Mouse (Mus musculus): Measurements from ENCODE around the gene Mcrip1.
A peak's percentile ranks its signal among the peaks of the same experiment; 100 is the strongest.
"Not testable (repeated sequence)": the region's sequence is repeated elsewhere in the genome, so short reads cannot be mapped to it uniquely, and the experiment has no call there.

Mcrip1 gene

DNA sequence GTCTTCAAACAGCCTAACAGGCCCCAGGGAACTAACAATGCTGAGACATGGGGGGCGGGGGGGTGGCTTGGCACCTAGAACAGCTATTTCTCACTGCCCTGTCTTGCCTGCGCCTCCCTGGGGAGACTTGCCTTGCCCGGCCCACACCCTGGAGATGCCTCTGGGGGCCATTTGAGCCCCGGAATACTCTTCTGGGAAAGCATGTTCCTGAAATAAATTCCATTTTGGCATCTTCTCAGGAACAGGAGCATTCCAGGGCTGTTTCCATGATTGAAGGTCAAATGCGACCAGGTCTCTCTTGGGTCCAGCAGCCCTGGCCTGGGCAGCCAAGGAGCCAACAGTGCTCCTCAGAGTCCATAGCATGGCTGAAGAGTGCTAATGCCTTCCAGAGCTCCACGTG is 7.2 kb downstream of the Mcrip1 start:
- DNase-seq (ENCODE audit: low read depth): no peak

DNA sequence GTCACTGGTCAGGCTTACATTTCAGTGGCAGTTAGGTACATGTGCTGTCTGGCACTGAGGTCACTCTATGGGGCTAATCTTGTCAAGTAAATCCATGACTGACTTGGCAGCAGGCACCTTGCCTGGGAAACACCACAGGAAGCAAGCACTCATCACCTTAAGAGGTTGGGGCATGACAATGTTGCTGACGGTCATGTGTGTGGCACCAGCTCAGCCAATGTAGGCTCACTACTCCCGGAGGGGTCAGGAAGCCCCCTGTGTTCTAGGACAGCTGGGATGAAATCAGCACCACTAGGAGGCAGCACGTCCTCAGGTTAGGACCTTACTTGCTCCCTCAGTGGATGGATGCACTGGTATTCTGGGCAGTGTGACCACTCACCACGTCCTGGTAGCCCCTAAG is 7.6 kb downstream of the Mcrip1 start:
- no peak for DNase-seq (ENCODE audit: low read depth)

DNA sequence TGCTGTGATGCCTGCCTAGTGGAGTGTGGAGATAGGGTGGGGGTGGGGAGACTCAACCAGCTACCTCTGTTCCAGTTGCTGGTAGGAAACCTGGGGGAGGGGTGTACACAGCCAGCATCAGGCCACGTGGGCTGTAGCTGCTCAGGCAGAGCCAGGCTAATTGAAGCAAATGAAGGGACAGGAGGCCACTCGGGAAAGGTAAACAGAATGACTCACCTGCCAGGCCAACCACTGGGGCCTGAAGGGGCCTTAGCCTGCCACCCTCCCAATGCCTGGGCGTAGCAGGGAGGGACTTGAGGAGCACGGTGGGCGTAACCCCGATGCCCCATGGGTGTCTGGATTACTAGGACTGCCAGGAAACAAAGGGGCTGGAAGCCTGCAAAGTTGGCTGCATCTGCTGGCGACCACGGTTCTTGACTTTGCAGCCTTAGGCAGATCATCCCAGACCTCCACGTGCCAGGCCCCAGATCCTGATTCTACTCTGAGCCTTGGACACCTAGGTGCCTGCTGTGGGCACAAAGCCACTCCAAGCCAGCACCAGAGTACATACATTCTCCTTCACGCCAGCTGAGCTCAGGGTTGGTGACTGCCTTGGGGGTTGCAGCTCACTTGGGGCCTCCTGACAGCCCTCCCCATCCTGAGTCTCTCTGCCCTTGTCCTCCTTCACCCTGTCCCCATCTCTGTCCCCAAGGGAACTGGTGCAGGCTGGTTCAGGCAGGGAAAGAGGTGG is 10.1 kb downstream of the Mcrip1 start:
- DNase-seq (ENCODE audit: low read depth): no peak

DNA sequence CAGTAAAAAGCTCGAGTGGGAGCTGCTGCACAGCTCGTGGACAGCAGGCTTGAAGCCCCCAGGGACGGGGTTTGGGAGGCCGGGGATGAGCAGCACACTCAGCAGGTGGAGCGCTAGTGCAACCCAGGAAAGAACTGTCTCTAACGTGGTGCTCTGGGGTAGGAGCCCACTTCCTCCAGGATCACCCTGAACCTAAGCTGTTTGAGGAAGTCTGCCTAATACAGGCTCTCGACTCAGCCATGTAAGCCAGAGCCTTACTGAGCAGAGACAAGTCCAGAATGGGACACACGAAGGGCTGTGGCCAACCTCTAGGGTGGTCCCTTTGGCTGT is 10.6 kb downstream of the Mcrip1 start:
- DNase-seq (ENCODE audit: low read depth): no peak

DNA sequence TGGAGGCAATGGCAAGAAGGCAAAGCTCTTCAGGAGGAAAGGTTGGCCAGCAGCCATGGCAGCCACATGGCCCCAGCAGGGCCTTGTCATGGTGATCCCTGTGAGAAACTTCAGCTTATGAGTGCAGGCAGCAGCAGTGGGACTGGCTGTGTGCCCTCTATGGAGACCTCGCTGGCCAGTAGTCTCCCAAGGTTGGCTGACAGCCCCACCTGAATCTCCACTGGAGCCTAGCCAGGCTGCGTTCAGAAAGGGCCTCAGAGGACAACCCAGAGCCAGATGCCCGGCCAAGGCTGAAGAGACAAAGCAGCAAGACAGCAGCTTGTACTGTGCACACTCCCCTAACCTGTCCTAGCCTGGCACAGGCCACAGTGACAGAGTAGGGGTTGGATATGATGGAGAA is 11.0 kb downstream of the Mcrip1 start:
- DNase-seq (ENCODE audit: low read depth): no peak

DNA sequence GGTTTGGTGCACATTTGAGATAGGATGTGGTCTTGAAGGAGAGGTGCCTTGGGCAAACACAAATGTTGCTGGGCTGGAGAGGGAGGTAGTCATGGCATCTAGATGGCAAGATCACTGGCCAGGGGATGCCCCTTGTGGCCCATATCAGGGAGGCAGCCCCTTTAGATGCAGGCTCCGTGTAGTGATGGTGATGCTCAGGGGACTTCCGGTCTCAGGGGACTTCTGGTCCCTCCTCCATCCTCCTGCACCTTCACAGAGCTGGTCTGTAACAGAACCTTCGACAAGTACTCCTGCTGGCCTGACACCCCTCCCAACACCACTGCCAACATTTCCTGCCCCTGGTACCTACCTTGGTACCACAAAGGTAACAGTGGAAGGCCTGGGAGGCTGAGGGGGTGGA is 13.7 kb downstream of the Mcrip1 start:
- no peak for DNase-seq (ENCODE audit: low read depth)

DNA sequence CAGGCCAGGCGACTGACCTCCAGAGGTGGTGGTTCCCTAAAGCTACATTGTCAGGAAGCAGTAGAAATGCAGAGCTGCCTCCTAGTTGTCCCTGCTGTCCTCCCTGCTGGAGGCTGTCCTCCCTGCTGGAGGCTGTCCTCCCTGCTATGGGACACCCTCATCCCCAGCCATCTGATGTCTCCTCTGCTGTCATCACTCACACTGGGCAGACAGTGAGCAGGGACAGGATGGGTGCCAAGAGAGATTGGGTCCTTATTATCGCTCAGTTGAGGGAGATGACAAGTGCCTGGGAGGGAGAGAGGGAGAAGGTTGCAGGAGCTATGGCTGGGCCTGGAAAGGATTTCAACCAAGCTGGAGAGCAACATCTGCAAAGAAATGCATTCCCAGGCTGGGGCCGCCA is 14.4 kb downstream of the Mcrip1 start:
- no peak for DNase-seq (ENCODE audit: low read depth)

DNA sequence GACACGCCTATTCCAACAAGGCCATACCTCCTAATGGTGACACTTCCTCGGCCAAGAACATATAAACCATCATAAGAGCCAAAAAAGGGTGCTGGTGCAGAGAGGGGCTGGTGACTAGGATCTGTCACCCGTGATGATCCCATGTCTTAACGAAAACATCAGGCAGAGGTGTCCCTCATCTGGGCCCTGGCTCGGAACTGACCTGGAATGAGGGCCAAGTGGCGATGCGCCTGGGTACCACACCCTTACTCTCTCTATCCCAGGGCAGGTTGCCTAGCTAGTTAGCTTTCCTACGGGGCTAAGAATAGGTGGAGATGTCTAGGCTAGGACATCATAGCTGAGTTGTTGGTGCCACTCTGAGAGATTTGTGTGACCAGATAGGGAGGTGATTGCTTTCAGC is 15.4 kb downstream of the Mcrip1 start:
- DNase-seq (ENCODE audit: low read depth): no peak

DNA sequence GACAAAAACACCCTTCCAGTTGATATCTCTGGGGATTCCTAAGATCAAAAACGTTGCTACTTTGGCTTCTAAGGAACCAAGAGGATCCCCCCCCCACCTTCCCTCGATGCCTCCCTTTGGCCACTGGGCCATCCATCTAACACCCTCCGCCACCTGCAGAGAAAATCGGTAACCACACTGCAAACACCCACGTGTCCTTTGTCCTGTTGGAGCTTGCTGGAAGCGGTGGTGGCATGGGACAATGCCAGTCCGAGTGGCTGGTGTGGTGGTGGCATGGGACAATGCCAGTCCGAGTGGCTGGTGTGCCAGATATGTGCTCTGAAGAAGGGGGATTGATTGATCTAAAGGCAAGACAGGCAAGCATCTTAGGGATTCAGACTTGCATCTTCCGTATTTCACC is 17.9 kb downstream of the Mcrip1 start:
- DNase-seq (ENCODE audit: low read depth): no peak

DNA sequence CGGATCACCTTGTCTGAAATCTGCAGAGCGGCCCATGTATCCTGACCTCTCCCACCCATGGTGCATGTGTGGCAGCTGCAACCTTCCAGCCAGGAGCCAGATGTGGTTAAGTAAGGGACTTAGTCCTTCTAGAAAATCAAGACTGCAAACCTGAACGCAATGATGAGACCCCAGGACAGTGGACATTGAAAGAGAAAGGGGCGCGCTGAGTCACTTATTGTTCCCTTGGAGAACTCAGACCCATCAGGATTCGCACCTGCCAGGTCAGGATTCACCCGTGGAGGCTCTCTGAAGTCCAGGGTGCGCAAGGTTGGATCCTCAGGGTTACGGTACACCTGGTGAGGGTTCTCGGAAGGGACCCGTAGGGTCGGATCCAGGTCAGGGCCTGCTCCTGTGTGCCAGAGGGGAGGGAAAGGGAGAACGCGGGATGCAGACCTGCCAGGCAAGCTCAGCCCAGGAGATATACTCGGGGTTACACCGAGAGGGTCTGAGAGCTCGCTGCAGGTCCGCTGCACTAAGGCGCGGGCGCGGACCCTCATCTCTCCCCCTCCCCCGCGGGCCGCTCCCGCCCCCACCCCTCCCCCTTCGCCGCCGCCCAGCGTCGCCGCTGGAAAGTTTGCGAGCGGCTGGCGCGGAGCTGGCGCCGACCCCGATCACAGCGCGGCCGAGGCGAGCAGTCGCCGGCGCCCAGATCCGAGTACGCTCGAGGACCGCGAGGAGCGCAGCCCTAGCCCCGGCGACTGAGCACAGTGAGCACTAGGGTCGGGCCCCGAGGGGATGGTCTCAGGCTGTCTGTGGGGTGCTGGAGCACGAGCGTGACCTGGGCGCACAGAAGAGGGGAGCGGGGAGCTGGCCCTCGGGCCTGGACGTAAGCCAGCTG is 19.2 kb downstream of the Mcrip1 start, which contains the start of gene Gcgr:
TSS of gene Gcgr (plus strand) at position 615 of the 880 bp plus-strand sequence.
- no peak for DNase-seq (ENCODE audit: low read depth)

DNA sequence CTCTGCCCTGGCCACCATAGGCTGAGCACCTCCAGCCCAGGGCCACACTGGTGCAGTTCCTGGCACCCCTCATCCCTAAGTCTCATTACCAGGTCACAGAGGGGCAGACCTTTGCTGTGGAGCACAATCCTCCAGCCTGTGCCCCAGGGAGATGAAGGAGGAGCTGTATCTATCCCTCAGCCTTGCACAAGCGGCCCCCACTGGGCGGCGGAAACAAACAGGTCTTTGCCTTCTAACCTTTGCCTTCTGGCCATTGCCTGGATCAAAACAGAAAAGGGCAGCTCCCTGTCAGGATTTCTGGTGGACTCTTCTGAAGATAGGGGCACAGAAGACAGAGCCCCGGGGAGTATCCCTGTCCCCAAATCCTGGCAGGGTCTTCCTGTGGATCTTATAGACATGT is 20.6 kb downstream of the Mcrip1 start:
- DNase-seq (ENCODE audit: low read depth): no peak

DNA sequence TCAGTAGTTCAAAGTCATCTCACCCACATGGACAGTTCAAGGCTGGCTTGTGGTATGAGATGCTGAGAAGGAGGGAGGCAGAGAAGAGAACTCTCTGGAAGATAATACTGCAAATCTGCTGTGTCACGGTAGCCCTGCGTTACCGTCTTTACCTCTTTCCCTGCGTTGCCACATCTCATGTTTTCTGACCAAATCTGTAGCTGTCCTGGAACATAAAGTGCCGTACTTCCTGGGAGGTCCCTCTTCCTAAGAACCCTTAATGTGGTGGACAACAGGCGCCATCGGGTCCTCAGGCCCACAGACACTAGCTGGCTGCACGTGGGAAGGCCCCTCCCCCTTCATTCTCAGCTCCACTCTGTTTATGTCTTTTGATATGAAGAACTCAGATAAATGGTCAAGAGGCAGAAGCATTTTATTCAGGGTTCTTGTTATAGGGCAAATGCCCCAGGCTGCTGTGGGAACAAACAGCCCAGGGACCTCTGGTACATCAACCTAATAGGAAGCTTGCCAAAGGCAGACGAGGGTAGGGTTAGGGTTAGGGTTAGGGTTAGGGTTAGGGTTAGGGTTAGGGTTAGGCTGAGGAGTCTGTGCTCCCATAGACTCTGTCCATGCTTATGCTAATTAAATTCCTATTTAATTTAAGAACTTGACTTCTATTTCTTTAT is 21.7 kb downstream of the Mcrip1 start:
- DNase-seq (ENCODE audit: low read depth): no peak

DNA sequence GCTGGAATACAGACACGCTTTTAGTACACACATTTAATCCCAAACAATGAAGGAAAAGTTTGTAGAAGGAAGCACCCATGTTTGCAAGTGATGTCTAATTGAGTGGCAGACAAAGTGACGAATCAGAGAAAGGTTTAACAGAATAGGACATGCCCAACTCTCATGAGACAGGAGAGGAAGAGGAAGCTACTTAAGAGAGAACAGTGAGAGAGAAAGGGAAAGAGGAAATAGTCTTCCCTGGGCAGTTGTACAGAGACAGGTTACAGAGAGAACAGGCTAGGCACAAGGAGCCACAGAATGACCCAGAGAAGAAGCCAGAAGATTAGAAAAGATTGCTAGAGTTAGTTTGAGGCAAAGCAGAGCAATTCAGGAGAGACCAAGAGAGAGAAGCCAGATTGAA is 23.6 kb downstream of the Mcrip1 start:
- no peak for DNase-seq (ENCODE audit: low read depth)

DNA sequence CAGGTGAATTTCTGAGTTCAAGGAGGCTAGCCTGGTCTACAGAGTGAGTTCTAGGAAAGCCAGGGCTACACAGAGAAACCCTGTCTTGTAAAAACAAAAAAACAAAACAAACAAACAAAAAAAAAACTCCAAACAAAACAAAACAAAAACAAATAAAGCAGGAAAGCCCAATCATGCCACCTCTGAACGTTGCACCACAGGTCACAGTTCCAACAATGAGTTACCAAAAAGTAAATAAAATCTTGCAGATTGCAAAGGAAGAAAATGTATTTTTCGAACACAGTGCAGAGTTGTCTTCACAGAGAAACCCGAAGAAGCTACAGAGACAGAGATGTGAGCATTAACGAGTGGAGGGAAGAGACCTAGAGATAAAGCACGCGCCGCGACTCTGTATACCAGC is 26.9 kb downstream of the Mcrip1 start:
- DNase-seq (ENCODE audit: low read depth): no peak

DNA sequence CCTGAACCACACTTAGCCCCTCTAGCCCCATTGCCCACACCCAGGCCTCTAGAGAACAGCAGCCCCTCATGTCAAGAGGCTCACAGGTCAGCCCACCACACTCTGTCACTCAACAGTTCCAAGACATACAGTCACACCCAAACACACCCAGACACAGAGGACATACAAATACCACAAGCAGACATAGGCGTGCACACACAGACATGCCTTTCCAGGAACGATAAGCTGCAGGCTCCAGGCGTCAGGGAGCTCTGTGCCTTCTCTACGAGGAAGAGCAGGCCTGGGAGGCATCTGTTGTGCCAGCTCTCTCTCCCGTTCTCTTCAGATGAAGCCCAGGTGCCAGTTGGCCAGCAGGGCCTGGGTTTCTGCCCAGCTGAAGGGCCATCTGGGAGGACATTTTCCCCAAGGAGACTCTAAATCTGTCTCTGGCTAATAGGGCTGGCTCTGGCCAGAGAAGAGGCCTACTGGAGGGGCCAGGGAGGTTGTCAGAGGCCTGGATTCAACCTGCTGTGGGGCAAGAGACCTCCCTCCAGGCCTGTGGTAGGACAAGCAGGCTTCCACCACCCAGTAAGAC is 28.5 kb downstream of the Mcrip1 start:
- no peak for DNase-seq (ENCODE audit: low read depth)

DNA sequence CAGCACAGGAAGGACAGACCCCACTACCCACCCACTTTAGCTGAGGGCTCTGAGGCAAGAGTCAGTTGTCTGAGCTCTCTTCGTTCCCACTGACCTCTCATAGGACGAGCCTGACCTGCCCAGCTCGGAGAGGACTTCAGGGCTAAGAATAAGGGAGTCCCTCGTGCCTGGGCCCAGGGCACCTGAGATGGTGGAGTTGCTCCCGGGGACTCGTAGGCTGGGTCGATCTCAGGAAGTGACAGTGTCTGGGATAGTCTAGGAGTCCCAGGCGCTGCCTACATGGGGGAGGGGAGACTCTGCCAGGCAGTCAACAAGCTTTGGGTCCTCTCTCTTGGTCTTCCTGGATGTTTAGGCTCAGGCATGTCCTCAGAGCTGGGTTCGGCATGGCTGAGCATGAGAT is 29.0 kb downstream of the Mcrip1 start:
- DNase-seq (ENCODE audit: low read depth): no peak

DNA sequence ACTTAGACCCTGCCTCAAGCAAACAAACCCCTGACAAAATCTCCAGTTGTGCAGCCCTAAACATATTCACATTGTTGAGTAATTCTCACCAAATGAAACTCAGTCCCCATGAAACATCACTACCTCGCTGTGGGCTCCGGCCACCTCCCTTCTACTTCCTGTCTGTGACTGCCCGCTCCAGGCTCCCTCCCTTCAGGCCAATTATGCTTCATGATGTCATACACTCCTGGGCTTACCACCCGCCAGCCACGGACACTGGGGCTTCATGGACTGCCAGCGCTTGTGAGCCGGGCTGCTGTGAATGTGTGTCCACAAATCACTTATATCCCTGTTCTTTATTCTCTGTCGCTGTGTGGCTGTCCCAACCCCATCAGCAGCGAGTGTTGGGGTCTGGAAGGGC is 29.8 kb downstream of the Mcrip1 start:
- DNase-seq (ENCODE audit: low read depth): no peak

DNA sequence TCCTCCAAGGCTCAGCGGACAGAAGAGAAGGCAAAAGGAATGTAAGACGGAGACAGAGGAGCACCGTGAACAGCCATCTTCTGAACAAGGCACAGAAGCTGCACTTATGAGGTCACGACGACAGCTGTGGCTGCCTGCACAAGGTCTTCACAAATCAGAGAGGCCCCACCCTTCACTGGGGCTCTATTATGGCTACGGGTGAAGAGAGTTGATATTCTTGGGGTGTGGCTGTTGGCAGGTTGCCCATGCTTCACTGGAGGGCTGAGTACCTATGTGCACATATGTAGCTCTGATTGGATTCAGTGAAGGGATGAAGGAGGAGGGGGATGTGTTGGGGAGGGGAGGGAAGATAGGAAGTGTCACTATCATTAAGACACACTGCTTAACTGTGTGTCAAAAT is 31.0 kb downstream of the Mcrip1 start:
- DNase-seq (ENCODE audit: low read depth): no peak

DNA sequence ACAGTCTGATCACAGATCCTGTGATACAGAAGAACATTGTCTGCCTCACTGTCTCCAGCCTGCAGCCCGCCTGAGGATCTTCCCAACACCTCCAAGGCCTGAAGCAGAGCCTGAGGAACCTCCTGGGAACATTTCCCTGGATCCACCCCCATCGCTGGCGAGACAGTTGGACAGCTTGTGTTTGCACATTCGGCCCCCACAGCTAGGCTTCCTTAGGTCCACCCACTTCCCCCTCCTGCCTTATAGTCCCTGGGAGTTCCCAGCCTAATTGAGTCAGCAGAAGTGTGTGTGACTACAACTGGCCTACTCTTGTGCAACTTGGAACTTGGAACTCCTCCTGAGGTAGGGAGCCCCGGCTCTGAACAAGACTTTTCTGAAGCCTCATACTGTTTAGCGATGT is 31.5 kb downstream of the Mcrip1 start:
- no peak for DNase-seq (ENCODE audit: low read depth)

DNA sequence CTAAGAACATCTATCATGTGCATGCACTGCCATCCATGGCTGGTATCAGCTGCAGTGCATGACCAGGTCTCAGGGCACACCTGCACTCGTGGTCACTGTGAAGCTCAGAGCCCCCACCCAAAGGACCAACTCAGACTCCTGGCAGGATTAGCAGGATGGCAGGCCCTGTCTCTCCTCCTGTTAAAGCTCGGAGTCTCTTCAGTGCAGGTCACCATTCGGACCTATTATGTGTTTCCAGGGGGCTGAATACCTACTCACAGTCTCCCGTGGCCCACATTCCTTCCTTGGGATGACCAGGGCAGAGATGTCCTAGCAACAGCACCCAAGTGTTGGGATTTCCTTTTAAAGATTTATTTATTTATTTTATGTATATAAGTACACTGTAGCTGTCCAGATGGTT is 32.4 kb downstream of the Mcrip1 start:
- DNase-seq (ENCODE audit: low read depth): no peak

DNA sequence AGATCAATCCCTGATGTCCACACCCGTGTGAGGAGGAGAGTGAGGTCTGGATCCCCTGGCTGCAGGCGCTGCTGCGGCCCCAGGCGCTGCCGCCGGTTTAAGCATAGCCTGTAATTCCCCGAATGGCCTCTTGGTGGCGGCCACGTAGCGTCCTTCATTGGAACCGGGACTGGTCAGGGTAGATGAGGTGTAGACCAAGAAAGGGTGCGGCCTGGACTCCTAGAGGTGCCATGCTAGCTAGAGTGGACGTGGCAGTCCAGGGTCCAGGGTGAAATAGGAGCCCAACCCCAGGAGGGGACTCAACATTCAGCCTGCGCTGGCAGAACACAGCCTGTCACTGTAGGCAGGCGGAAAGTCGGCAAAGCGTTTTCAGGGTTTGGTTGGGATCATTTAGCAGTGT is 33.9 kb downstream of the Mcrip1 start:
- peak; percentile 78 for DNase-seq (ENCODE audit: low read depth)

DNA sequence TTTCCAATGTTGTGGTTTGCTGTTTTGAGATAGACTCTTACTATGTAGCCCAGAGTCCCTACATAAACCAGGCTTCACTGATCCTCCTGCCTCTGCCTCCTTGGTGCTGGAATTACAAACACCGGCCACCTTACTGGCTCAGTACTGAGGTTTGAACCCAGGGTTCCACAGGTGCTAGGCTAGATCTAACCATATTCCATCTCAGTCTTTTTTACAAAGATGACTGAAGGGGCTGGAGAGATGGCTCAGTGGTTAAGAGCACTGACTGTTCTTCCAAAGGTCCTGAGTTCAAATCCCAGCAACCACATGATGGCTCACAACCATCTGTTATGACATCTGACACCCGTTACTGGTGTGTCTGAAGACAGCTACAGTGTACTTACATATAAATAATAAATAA is 35.3 kb downstream of the Mcrip1 start:
- not testable (repeated sequence) for DNase-seq (ENCODE audit: low read depth)

Data from c-Kit-positive CD71-negative TER-119-negative erythroid progenitor cells, embryonic 14.5 days (primary cell).